Comparison of ENCODE assay signal across 9 mouse cellular contexts in genomic region chr4:26247925-26248856, GRCm38 (mm10).
DNase-seq lines count a peak whose midpoint lies in the region; ATAC-seq and TF ChIP-seq lines count a peak whose summit lies in the region.
"Had no signal": no experiment of that assay in that cellular context is flagged by ENCODE, and none has a peak within 500 bp of the region (broad histone marks: within the 10 kb centered on the region; RNA-seq: fewer than 3 reads in every experiment).

No protein-coding gene starts in this region.

- WGBS in cerebellum, adult 2 months, result 65% methylated on average over 13 of the region's 13 CpGs
- WGBS in kidney, embryonic 15.5 days, result 63% methylated on average over 13 of the region's 13 CpGs
- 65% methylated on average over 13 of the region's 13 CpGs for WGBS in limb, embryonic 14.5 days
- WGBS in neural tube, embryonic 12.5 days, result 67% methylated on average over 13 of the region's 13 CpGs

- no peaks in the 10 kb centered on the region for H3K36me3 ChIP-seq in kidney, embryonic 15.5 days
- no peaks in the 10 kb centered on the region for H3K36me3 ChIP-seq in limb, embryonic 14.5 days (ENCODE audit: control insufficient read depth, insufficient read depth, low read length)
- H3K36me3 ChIP-seq in neural tube, embryonic 12.5 days, result no peaks in the 10 kb centered on the region
- H3K36me3 ChIP-seq: embryonic facial prominence, embryonic 12.5 days had no signal

- no peaks in the 10 kb centered on the region for H3K27me3 ChIP-seq in cerebellum, adult 2 months (ENCODE audit: control insufficient read depth, insufficient read depth, low read length)
- H3K27me3 ChIP-seq in kidney, embryonic 15.5 days, result no peaks in the 10 kb centered on the region
- no peaks in the 10 kb centered on the region for H3K27me3 ChIP-seq in limb, embryonic 14.5 days (ENCODE audit: control insufficient read depth, insufficient read depth, low read length)
- H3K27me3 ChIP-seq in neural tube, embryonic 12.5 days (replicated peaks), result no peaks in the 10 kb centered on the region
- H3K27me3 ChIP-seq: embryonic facial prominence, embryonic 12.5 days had no signal

- H3K9ac ChIP-seq in kidney, embryonic 15.5 days, result no peak overlapping the region
- no peak overlapping the region for H3K9ac ChIP-seq in limb, embryonic 14.5 days (ENCODE audit: low read depth, low read length, severe bottlenecking)
- H3K9ac ChIP-seq in neural tube, embryonic 12.5 days, result no peak overlapping the region
- H3K9ac ChIP-seq: embryonic facial prominence, embryonic 12.5 days had no signal

- H3K4me3 ChIP-seq in cerebellum, adult 2 months (replicated peaks; ENCODE audit: insufficient read depth, low read depth, low read length), result no peak overlapping the region
- no peak overlapping the region for H3K4me3 ChIP-seq in kidney, embryonic 15.5 days (replicated peaks)
- no peak overlapping the region for H3K4me3 ChIP-seq in limb, embryonic 14.5 days (replicated peaks; ENCODE audit: low read length)
- H3K4me3 ChIP-seq in neural tube, embryonic 12.5 days, result no peak overlapping the region
- H3K4me3 ChIP-seq: embryonic facial prominence, embryonic 12.5 days had no signal

- TF ChIP-seq CTCF in cerebellum, adult 2 months (IDR thresholded peaks at IDR 0.05; ENCODE audit: borderline replicate concordance, insufficient read depth, low read depth, low read length), result peak; percentile 91

- DNase-seq in spleen, adult 18-20 months, result peak; percentile 4 to 33
- no peak for DNase-seq in spleen, adult 12 weeks (ENCODE audit: low spot score)
- peak; percentile 61 to 72 for DNase-seq in cerebellum, adult 2 months
- peak; percentile 79 for DNase-seq in limb, embryonic 14.5 days (ENCODE audit: low spot score)
- peak; percentile 10 for DNase-seq in thymus, postnatal 25 days

- H3K4me1 ChIP-seq in cerebellum, adult 2 months (ENCODE audit: control insufficient read depth, insufficient read depth, low read length), result no peaks in the 10 kb centered on the region
- H3K4me1 ChIP-seq in kidney, embryonic 15.5 days, result no peaks in the 10 kb centered on the region
- H3K4me1 ChIP-seq in limb, embryonic 14.5 days (ENCODE audit: control insufficient read depth, insufficient read depth, low read length), result no peaks in the 10 kb centered on the region
- no peaks in the 10 kb centered on the region for H3K4me1 ChIP-seq in neural tube, embryonic 12.5 days
- H3K4me1 ChIP-seq: embryonic facial prominence, embryonic 12.5 days had no signal

- H3K9me3 ChIP-seq in kidney, embryonic 15.5 days (replicated peaks), result no peaks in the 10 kb centered on the region
- H3K9me3 ChIP-seq in limb, embryonic 14.5 days (ENCODE audit: control insufficient read depth, low read length), result no peaks in the 10 kb centered on the region
- H3K9me3 ChIP-seq in neural tube, embryonic 12.5 days, result no peaks in the 10 kb centered on the region
- H3K9me3 ChIP-seq: embryonic facial prominence, embryonic 12.5 days had no signal

- no peak overlapping the region for H3K27ac ChIP-seq in cerebellum, adult 2 months (ENCODE audit: insufficient read depth, low read length)
- H3K27ac ChIP-seq in kidney, embryonic 15.5 days, result no peak overlapping the region
- H3K27ac ChIP-seq in limb, embryonic 14.5 days (replicated peaks; ENCODE audit: low read depth, low read length), result no peak overlapping the region
- H3K27ac ChIP-seq in neural tube, embryonic 12.5 days, result no peak overlapping the region
- H3K27ac ChIP-seq: embryonic facial prominence, embryonic 12.5 days had no signal

- no peak overlapping the region for H3K4me2 ChIP-seq in kidney, embryonic 15.5 days
- H3K4me2 ChIP-seq in limb, embryonic 14.5 days (replicated peaks; ENCODE audit: low read depth, low read length, severe bottlenecking), result no peak overlapping the region
- H3K4me2 ChIP-seq in neural tube, embryonic 12.5 days (replicated peaks), result no peak overlapping the region
- H3K4me2 ChIP-seq: embryonic facial prominence, embryonic 12.5 days had no signal

- peak; percentile 96 for ATAC-seq in frontal cortex, adult (ENCODE audit: low TSS enrichment)
- ATAC-seq in kidney, embryonic 15.5 days (replicated peaks; ENCODE audit: low FRiP score), result peak; percentile 84
- ATAC-seq in limb, embryonic 14.5 days (ENCODE audit: low FRiP score, low read depth), result 0 out of 2 replicates have a peak, but pooled peaks have one; percentile 71
- peak; percentile 90 for ATAC-seq in neural tube, embryonic 12.5 days (ENCODE audit: low FRiP score, low read depth)

- TF ChIP-seq POLR2A in cerebellum, adult 2 months (IDR thresholded peaks at IDR 0.05; ENCODE audit: borderline replicate concordance, insufficient read depth, low read length), result no peak
- no peak for TF ChIP-seq POLR2A in limb, embryonic 14.5 days (IDR thresholded peaks at IDR 0.05; ENCODE audit: borderline replicate concordance, extremely low read depth, insufficient read depth, insufficient read length)
